21 mouse cellular contexts compared by ENCODE assay signal in the genomic region with DNA sequence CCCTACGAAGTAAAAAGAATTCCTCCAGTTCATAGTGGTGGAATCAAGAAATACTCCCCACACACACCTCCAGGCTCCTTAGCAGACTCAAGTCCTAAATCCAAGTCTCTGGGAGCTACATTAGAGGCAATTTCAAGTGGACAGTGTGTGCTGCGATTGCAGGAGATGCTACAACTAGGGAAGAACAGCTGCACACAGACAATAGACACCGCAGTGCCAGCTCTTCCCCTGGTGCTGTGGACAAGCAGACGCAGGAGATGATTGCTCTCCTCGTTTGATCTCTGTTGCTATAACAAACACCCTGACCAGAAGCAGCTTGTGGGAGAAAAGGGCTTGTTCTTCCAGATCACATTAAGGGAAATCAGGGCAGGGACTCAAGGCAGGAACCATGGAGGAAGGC.
"Had no signal": no experiment of that assay in that cellular context is flagged by ENCODE, and none has a peak within 500 bp of the region (broad histone marks: within the 10 kb centered on the region; RNA-seq: fewer than 3 reads in every experiment).

No protein-coding gene starts in this region.

- H3K4me1 ChIP-seq: liver, embryonic 12.5 days; liver, embryonic 15.5 days; midbrain, embryonic 13.5 days; neural tube, embryonic 12.5 days; neural tube, embryonic 15.5 days had no signal

- ATAC-seq: intestine, postnatal 0 days; liver, embryonic 12.5 days; midbrain, embryonic 13.5 days had no signal

- DNase-seq: kidney, adult 2 months; kidney, postnatal 36 days; left cerebral cortex, postnatal 4 days; liver; lung, adult 2 months; right cerebral cortex, adult 18-20 months; right cerebral cortex, postnatal 14 days; right cerebral cortex, postnatal 4 days; thymus, adult 2 months; thymus, postnatal 14 days; thymus, postnatal 4 days had no signal

- H3K27me3 ChIP-seq: limb, embryonic 13.5 days; liver, embryonic 12.5 days; liver, embryonic 15.5 days; midbrain, embryonic 13.5 days; neural tube, embryonic 12.5 days; neural tube, embryonic 15.5 days had no signal

- H3K4me2 ChIP-seq: limb, embryonic 13.5 days; liver, embryonic 12.5 days; liver, embryonic 15.5 days; midbrain, embryonic 13.5 days; neural tube, embryonic 12.5 days; neural tube, embryonic 15.5 days had no signal

- H3K9ac ChIP-seq: limb, embryonic 13.5 days; liver, embryonic 12.5 days; liver, embryonic 15.5 days; midbrain, embryonic 13.5 days; neural tube, embryonic 12.5 days; neural tube, embryonic 15.5 days had no signal

- H3K36me3 ChIP-seq: limb, embryonic 13.5 days; liver, embryonic 12.5 days; liver, embryonic 15.5 days; midbrain, embryonic 13.5 days; neural tube, embryonic 12.5 days; neural tube, embryonic 15.5 days had no signal

- H3K4me3 ChIP-seq: limb, embryonic 13.5 days; liver, embryonic 12.5 days; liver, embryonic 15.5 days; midbrain, embryonic 13.5 days; neural tube, embryonic 12.5 days; neural tube, embryonic 15.5 days had no signal

- H3K9me3 ChIP-seq: liver, embryonic 15.5 days; midbrain, embryonic 13.5 days; neural tube, embryonic 12.5 days; neural tube, embryonic 15.5 days had no signal

- H3K27ac ChIP-seq: kidney, postnatal 0 days; limb, embryonic 13.5 days; liver, embryonic 12.5 days; liver, embryonic 15.5 days; macrophage; midbrain, embryonic 13.5 days; neural tube, embryonic 12.5 days; neural tube, embryonic 15.5 days; stomach, postnatal 0 days had no signal
